10 mouse cellular contexts compared by ENCODE assay signal in the genomic region with DNA sequence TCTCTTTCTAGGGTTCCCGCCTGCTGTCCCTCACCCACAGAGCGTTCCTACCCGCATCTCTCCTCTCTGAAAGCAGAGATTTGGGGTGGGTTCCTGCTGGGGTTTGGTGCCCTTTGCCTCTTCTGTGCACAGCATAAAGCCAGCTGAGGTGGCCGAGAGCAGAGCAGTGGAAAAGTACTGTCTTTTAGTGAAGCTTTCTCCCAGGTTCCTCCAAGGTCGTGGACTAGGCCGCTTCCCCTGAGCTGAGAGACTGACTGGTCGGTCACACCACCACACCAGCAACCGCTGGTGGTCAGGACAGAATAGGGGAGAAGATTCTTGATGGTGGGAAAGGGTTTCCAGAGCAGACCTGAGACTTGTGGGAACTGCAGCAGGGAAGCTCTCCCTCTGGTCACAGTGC. TPM values are rescaled to one million over a fixed set of nuclear protein-coding genes. Genes with fewer than 3 reads are reported as not detected.
A peak's percentile ranks its signal among the peaks of the same experiment; 100 is the strongest.
DNase-seq lines count a peak whose midpoint lies in the region; ATAC-seq and TF ChIP-seq lines count a peak whose summit lies in the region.
"Had no signal": no experiment of that assay in that cellular context is flagged by ENCODE, and none has a peak within 500 bp of the region (broad histone marks: within the 10 kb centered on the region; RNA-seq: fewer than 3 reads in every experiment).

No protein-coding gene starts in this region.

- H3K27me3 ChIP-seq in heart, embryonic 14.5 days (ENCODE audit: control insufficient read depth, insufficient read depth, low read length) = peaks cover 75% of the 10 kb centered on the region
- peaks cover 79% of the 10 kb centered on the region for H3K27me3 ChIP-seq in forebrain, embryonic 15.5 days
- H3K27me3 ChIP-seq in liver, embryonic 13.5 days = peaks cover 76% of the 10 kb centered on the region
- peaks cover 12% of the 10 kb centered on the region; the same call in 1 of the 2 replicates for H3K27me3 ChIP-seq in thymus, adult 2 months (ENCODE audit: control insufficient read depth, insufficient read depth, low read length)

- no peak overlapping the region for H3K27ac ChIP-seq in heart, embryonic 14.5 days (replicated peaks in 1 of 2; ENCODE audit: control insufficient read depth in 1 of 2, insufficient read depth in 1 of 2, low read depth in 2 of 2, low read length in 2 of 2)
- H3K27ac ChIP-seq in forebrain, embryonic 15.5 days (replicated peaks) = no peak overlapping the region
- no peak overlapping the region for H3K27ac ChIP-seq in liver, embryonic 13.5 days
- H3K27ac ChIP-seq in thymus, adult 2 months (ENCODE audit: control insufficient read depth, insufficient read depth, low read length) = no peak overlapping the region

- no peak for ATAC-seq in heart, embryonic 14.5 days (ENCODE audit: insufficient number of reproducible peaks, insufficient read depth, low FRiP score, low read depth)
- ATAC-seq in forebrain, embryonic 15.5 days (replicated peaks) = no peak
- ATAC-seq in liver, embryonic 13.5 days (ENCODE audit: low read depth) = no peak
- ATAC-seq in erythroid progenitor cell, adult 5-6 weeks (replicated peaks; ENCODE audit: low FRiP score, poor library complexity, severe bottlenecking) = no peak

- peak overlapping the region; percentile 73 for H3K4me2 ChIP-seq in heart, embryonic 14.5 days (ENCODE audit: low read length)
- peak overlapping the region; percentile 84 for H3K4me2 ChIP-seq in forebrain, embryonic 15.5 days (replicated peaks)
- no peak overlapping the region for H3K4me2 ChIP-seq in liver, embryonic 13.5 days

- H3K4me1 ChIP-seq in heart, embryonic 14.5 days (ENCODE audit: control insufficient read depth in 2 of 2, insufficient read depth in 2 of 2, low read length in 2 of 2) = peaks cover 0 to 23% of the 10 kb centered on the region in 2 experiments; a peak in 3 of 4 replicates
- H3K4me1 ChIP-seq in forebrain, embryonic 15.5 days = peaks cover 16% of the 10 kb centered on the region
- peaks cover 7% of the 10 kb centered on the region; the same call in 1 of the 2 replicates for H3K4me1 ChIP-seq in liver, embryonic 13.5 days (replicated peaks)
- no peaks in the 10 kb centered on the region for H3K4me1 ChIP-seq in thymus, adult 2 months (replicated peaks; ENCODE audit: control insufficient read depth, insufficient read depth, low read length)

- WGBS in heart, embryonic 14.5 days = 7% methylated on average over 8 of the region's 8 CpGs
- 7% methylated on average over 8 of the region's 8 CpGs for WGBS in forebrain, embryonic 15.5 days
- 11% methylated on average over 8 of the region's 8 CpGs for WGBS in liver, embryonic 13.5 days (ENCODE audit: insufficient replicate concordance)
- WGBS in thymus, adult 2 months = 20% methylated on average over 8 of the region's 8 CpGs

- no peak for TF ChIP-seq CTCF in thymus, adult 2 months (IDR thresholded peaks at IDR 0.05; ENCODE audit: borderline replicate concordance, control insufficient read depth, extremely low read depth, insufficient read depth, low read length, poor library complexity)

- no peak for TF ChIP-seq POLR2A in thymus, adult 2 months (IDR thresholded peaks at IDR 0.05; ENCODE audit: control insufficient read depth, extremely low read depth, insufficient read depth, low read length, poor library complexity)

- H3K4me3 ChIP-seq in heart, embryonic 14.5 days (ENCODE audit: control insufficient read depth in 1 of 2, insufficient read depth in 1 of 2, low read depth in 1 of 2, low read length in 2 of 2) = peak overlapping the region; percentile 11 to 41; a peak in 3 of 4 replicates
- peak overlapping the region; percentile 45 for H3K4me3 ChIP-seq in forebrain, embryonic 15.5 days
- peak overlapping the region; percentile 18; the same call in 1 of the 2 replicates for H3K4me3 ChIP-seq in liver, embryonic 13.5 days (replicated peaks)
- H3K4me3 ChIP-seq in thymus, adult 2 months (ENCODE audit: control insufficient read depth, insufficient read depth, low read length) = no peak overlapping the region

- no peak for DNase-seq in heart, postnatal 14 days
- DNase-seq in MN1 (ENCODE audit: low spot score) = peak; percentile 53
- DNase-seq in liver, embryonic 13.5 days = no peak
- no peak for DNase-seq in spleen, postnatal 10 days (ENCODE audit: low spot score in 2 of 2)
- DNase-seq in thymus, adult 2 months = no peak

- H3K9ac ChIP-seq in heart, embryonic 14.5 days (ENCODE audit: low read length) = no peak overlapping the region; the same call in 1 of the 2 replicates
- H3K9ac ChIP-seq in forebrain, embryonic 15.5 days (replicated peaks) = peak overlapping the region; percentile 45
- no peak overlapping the region for H3K9ac ChIP-seq in liver, embryonic 13.5 days

- H3K36me3 ChIP-seq in heart, embryonic 14.5 days (ENCODE audit: control insufficient read depth, insufficient read depth, low read length) = no peaks in the 10 kb centered on the region
- H3K36me3 ChIP-seq in forebrain, embryonic 15.5 days = no peaks in the 10 kb centered on the region
- H3K36me3 ChIP-seq in liver, embryonic 13.5 days = no peaks in the 10 kb centered on the region
- H3K36me3 ChIP-seq in thymus, adult 2 months (ENCODE audit: control insufficient read depth, insufficient read depth, low read length) = no peaks in the 10 kb centered on the region

- intact Hi-C loops in heart, postnatal 14 days (cut with DNase I) = no loop called here

- H3K9me3 ChIP-seq in heart, embryonic 14.5 days (ENCODE audit: control insufficient read depth, low read length) = no peaks in the 10 kb centered on the region
- no peaks in the 10 kb centered on the region for H3K9me3 ChIP-seq in forebrain, embryonic 15.5 days
- no peaks in the 10 kb centered on the region for H3K9me3 ChIP-seq in liver, embryonic 13.5 days (replicated peaks)

RNA-seq across cellular contexts. Expression of a gene that starts 0.4 kb away (rescaled TPM):
- not detected in 2 replicates for polyA plus RNA-seq in heart, embryonic 14.5 days (2014; fragmentation: Nextera tagmentation; extraction: Ambion mirVana)
- total RNA-seq in heart, postnatal 14 days (2021) = not detected
- polyA plus RNA-seq in forebrain, embryonic 15.5 days (2015; fragmentation: Nextera tagmentation; extraction: Ambion mirVana) = 4.7 and 7.2 TPM in 2 replicates
- polyA plus RNA-seq in liver, embryonic 13.5 days (2015; fragmentation: Nextera tagmentation; extraction: Ambion mirVana) = not detected in 2 replicates
- not detected in 2 replicates for total RNA-seq in erythroid progenitor cell, adult 5-6 weeks (2015; ENCODE audit: low replicate concordance)
- total RNA-seq in erythroid progenitor cell, adult 5-6 weeks (2017; ENCODE audit: low replicate concordance) = not detected in 2 replicates
- not detected in 2 replicates for polyA plus RNA-seq in thymus, adult 2 months (2012; rRNA removed)
- total RNA-seq: gastrocnemius, postnatal 4 days; liver, adult 2 months had no signal
- polyA plus RNA-seq: liver, adult 2 months had no signal

RNA-seq across cellular contexts. Expression of a gene that starts 28.9 kb away (rescaled TPM):
- 11.5 and 14.1 TPM in 2 replicates for polyA plus RNA-seq in heart, embryonic 14.5 days (2014; fragmentation: Nextera tagmentation; extraction: Ambion mirVana)
- 1 to 10 TPM; 2.1 to 2.2 TPM for total RNA-seq in heart, postnatal 14 days (2021)
- polyA plus RNA-seq in forebrain, embryonic 15.5 days (2015; fragmentation: Nextera tagmentation; extraction: Ambion mirVana) = 1.4 and 2.2 TPM in 2 replicates
- polyA plus RNA-seq in liver, embryonic 13.5 days (2015; fragmentation: Nextera tagmentation; extraction: Ambion mirVana) = 4.7 and 5.2 TPM in 2 replicates
- not detected in 2 replicates for total RNA-seq in erythroid progenitor cell, adult 5-6 weeks (2015; ENCODE audit: low replicate concordance)
- not detected in 2 replicates for total RNA-seq in erythroid progenitor cell, adult 5-6 weeks (2017; ENCODE audit: low replicate concordance)
- polyA plus RNA-seq in thymus, adult 2 months (2012; rRNA removed) = 0.24 and 0.60 TPM in 2 replicates

RNA-seq across cellular contexts. Expression of a gene that starts 37.8 kb away (rescaled TPM):
- polyA plus RNA-seq in heart, embryonic 14.5 days (2014; fragmentation: Nextera tagmentation; extraction: Ambion mirVana) = 17.1 and 19.2 TPM in 2 replicates
- total RNA-seq in heart, postnatal 14 days (2021) = 10 to 100 TPM; 70.0 to 72.5 TPM
- 18.5 and 19.0 TPM in 2 replicates for polyA plus RNA-seq in forebrain, embryonic 15.5 days (2015; fragmentation: Nextera tagmentation; extraction: Ambion mirVana)
- polyA plus RNA-seq in liver, embryonic 13.5 days (2015; fragmentation: Nextera tagmentation; extraction: Ambion mirVana) = 11.2 and 11.4 TPM in 2 replicates
- 2.9 and 3.2 TPM in 2 replicates for total RNA-seq in erythroid progenitor cell, adult 5-6 weeks (2015; ENCODE audit: low replicate concordance)
- 3.7 and 5.0 TPM in 2 replicates for total RNA-seq in erythroid progenitor cell, adult 5-6 weeks (2017; ENCODE audit: low replicate concordance)
- 16.6 and 16.9 TPM in 2 replicates for polyA plus RNA-seq in thymus, adult 2 months (2012; rRNA removed)

RNA-seq across cellular contexts. Expression of a gene that starts 57.4 kb away (rescaled TPM):
- 1.1 and 1.4 TPM in 2 replicates for polyA plus RNA-seq in heart, embryonic 14.5 days (2014; fragmentation: Nextera tagmentation; extraction: Ambion mirVana)
- total RNA-seq in heart, postnatal 14 days (2021) = 1 to 10 TPM; 8.4 to 8.7 TPM
- polyA plus RNA-seq in forebrain, embryonic 15.5 days (2015; fragmentation: Nextera tagmentation; extraction: Ambion mirVana) = 9.7 and 10.7 TPM in 2 replicates
- 1.2 and 1.3 TPM in 2 replicates for polyA plus RNA-seq in liver, embryonic 13.5 days (2015; fragmentation: Nextera tagmentation; extraction: Ambion mirVana)
- 0.42 TPM in 1 of 2 replicates, not detected in the other for total RNA-seq in erythroid progenitor cell, adult 5-6 weeks (2015; ENCODE audit: low replicate concordance)
- 0.30 TPM in 1 of 2 replicates, not detected in the other for total RNA-seq in erythroid progenitor cell, adult 5-6 weeks (2017; ENCODE audit: low replicate concordance)
- polyA plus RNA-seq in thymus, adult 2 months (2012; rRNA removed) = 2.2 and 2.7 TPM in 2 replicates
